Mouse (Mus musculus): ENCODE measurements around the gene Eif3f.

Gene Eif3f

GRCm38 (mm10) chr7:108966742-108967362, 32.6 kb downstream of the Eif3f start:
- in situ Hi-C loops (cut with MboI, MseI), result no loop called here

GRCm38 (mm10) chr7:108968201-108968600, 34.0 kb downstream of the Eif3f start:
- in situ Hi-C loops (cut with MboI, MseI), result no loop called here

DNA sequence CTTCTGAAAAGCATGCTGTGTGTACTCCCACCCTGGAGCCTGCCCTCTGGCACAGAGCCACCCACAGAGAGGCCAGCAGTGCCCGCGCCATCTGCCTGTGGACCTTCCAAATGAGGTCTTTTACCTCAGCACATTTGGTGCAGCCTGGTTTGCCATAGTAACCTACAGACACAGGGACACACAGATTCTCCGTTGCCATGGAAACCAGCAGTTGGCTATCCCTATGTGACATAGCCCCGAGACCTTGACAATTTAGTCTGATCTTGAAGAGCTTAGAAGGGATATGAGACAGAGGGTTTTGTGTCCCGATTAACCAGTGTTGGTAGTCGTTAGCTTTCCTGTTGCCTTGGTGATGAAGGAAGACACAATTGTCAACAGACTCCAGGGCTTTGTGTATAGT, 38.1 kb downstream of the Eif3f start:
- in situ Hi-C loops (cut with MboI, MseI), result no loop called here

DNA sequence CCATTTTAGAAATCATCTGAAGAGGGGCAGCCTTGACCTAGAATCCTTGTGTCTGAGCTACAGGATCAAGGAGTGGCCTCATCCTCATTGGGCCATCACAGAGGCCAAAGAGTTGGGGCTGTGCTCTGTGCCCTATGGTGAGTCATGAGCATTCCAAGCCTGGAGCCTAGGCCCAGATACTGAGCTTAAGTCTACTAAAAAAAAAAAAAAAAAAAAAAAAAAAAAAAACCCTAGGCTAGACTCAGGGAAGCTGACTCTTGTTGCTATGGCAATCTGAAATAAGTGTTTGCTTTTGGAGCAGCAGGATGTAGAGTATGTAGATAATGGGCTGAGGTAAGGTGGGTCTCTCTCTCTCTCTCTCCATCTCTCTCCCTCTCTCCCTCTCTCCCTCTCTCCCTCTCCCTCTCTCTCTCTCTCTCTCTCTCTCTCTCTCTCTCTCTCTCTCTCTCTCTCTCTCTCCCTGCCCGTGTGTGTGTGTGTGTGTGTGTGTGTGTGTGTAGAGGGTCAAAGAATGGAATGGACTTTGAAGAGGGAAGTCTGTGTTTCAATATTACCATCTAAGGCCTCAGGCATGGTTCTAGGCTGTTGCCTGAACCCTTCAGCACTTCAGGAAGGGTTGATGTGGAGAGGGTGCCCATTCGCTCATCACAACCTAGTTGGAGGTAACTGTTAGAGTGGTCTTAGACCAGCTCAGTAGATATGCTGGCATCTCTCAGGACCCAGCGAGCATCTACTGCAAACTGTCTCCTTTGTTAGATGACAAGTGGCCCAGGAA, 51.9 kb downstream of the Eif3f start:
- in situ Hi-C loops (cut with MboI, MseI), result no loop called here

DNA sequence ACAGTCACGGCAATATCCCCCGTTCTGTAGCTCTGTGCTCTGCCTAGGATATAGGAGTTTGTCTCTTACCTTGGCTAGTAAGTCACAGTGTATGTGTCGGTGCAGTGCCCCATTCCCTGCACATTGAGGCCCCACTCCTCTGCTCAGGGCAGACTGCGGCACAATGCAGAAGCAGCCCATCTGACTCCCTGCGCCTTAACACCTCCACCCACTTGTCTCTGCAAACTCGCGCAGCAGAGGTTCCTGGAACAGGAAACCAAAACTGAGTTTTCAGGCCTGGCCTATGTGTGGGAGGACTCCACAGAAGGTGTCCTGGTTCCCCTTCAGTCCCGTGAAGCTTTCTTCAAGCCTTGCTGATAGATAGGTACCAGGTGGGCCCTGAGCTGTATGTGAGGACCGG, 57.0 kb downstream of the Eif3f start:
- in situ Hi-C loops (cut with MboI, MseI), result no loop called here
